22 mouse cellular contexts compared by ENCODE assay signal in genomic region chr7:24544506-24544905, GRCm38 (mm10). TPM values are rescaled to one million over a fixed set of nuclear protein-coding genes. Genes with fewer than 3 reads are reported as not detected.
DNase-seq lines count a peak whose midpoint lies in the region; ATAC-seq and TF ChIP-seq lines count a peak whose summit lies in the region.
"Had no signal": no experiment of that assay in that cellular context is flagged by ENCODE, and none has a peak within 500 bp of the region (broad histone marks: within the 10 kb centered on the region; RNA-seq: fewer than 3 reads in every experiment).

No protein-coding gene starts in this region.

- no peak overlapping the region for H3K4me3 ChIP-seq in gastrocnemius, adult 2 months
- no peak overlapping the region for H3K4me3 ChIP-seq in liver, postnatal 0 days (ENCODE audit: low read depth, low read length)
- no peak overlapping the region for H3K4me3 ChIP-seq in liver, embryonic 12.5 days
- H3K4me3 ChIP-seq in G1E (ENCODE audit: low read depth, low read length) = no peak overlapping the region
- H3K4me3 ChIP-seq: limb, embryonic 10.5 days; lung, embryonic 15.5 days; stomach, embryonic 15.5 days had no signal

- peaks cover 13% of the 10 kb centered on the region for H3K4me1 ChIP-seq in liver, postnatal 0 days (ENCODE audit: insufficient read depth)
- H3K4me1 ChIP-seq in liver, embryonic 12.5 days = peaks cover 20% of the 10 kb centered on the region
- H3K4me1 ChIP-seq in G1E (ENCODE audit: insufficient read depth, low read depth, low read length) = peaks cover 26% of the 10 kb centered on the region

- WGBS in liver, postnatal 0 days (ENCODE audit: insufficient replicate concordance) = 66% methylated on average over 2 of the region's 2 CpGs
- 63% methylated on average over 2 of the region's 2 CpGs for whole genome bisulfite sequencing in liver, embryonic 12.5 days (ENCODE audit: insufficient replicate concordance)

- no peak for ATAC-seq in liver, postnatal 0 days
- ATAC-seq in liver, embryonic 12.5 days = no peak
- ATAC-seq in G1E (ENCODE audit: extremely low read depth, insufficient number of reproducible peaks, low FRiP score, poor library complexity, severe bottlenecking) = no peak
- ATAC-seq: inflammation-experienced regulatory T-cells, adult 6 months had no signal

- TF ChIP-seq CTCF in gastrocnemius, adult 2 months (IDR thresholded peaks at IDR 0.05) = peak; percentile 30; the same call in 1 of the 2 replicates
- TF ChIP-seq CTCF in liver, postnatal 0 days (IDR thresholded peaks at IDR 0.05; ENCODE audit: low read depth) = peak; percentile 47
- TF ChIP-seq CTCF in G1E (IDR thresholded peaks at IDR 0.05; ENCODE audit: low read depth, low read length) = 0 out of 2 replicates have a peak, but pooled peaks have one; percentile 12

- no peak overlapping the region for H3K4me2 ChIP-seq in liver, postnatal 0 days (ENCODE audit: low read depth, low read length)
- no peak overlapping the region for H3K4me2 ChIP-seq in liver, embryonic 12.5 days
- H3K4me2 ChIP-seq: lung, embryonic 15.5 days; stomach, embryonic 15.5 days had no signal

- no peak for TF ChIP-seq EP300 in liver, postnatal 0 days (IDR thresholded peaks at IDR 0.05; ENCODE audit: low read depth)

- no peaks in the 10 kb centered on the region for H3K27me3 ChIP-seq in liver, postnatal 0 days (ENCODE audit: insufficient read depth, low read length)
- no peaks in the 10 kb centered on the region for H3K27me3 ChIP-seq in liver, embryonic 12.5 days (replicated peaks)
- peaks cover 18% of the 10 kb centered on the region for H3K27me3 ChIP-seq in G1E (ENCODE audit: insufficient read depth, low read length)
- H3K27me3 ChIP-seq: lung, embryonic 15.5 days; stomach, embryonic 15.5 days had no signal

- H3K36me3 ChIP-seq in liver, postnatal 0 days (replicated peaks; ENCODE audit: insufficient read depth, low read length) = 0 out of 2 replicates have a peak, but pooled peaks cover 2% of the 10 kb centered on the region
- peaks cover 14% of the 10 kb centered on the region for H3K36me3 ChIP-seq in liver, embryonic 12.5 days
- H3K36me3 ChIP-seq in G1E (replicated peaks) = peaks cover 19% of the 10 kb centered on the region

- H3K27ac ChIP-seq in gastrocnemius, adult 2 months = no peak overlapping the region
- no peak overlapping the region for H3K27ac ChIP-seq in liver, postnatal 0 days (ENCODE audit: low read depth)
- no peak overlapping the region for H3K27ac ChIP-seq in liver, embryonic 12.5 days
- H3K27ac ChIP-seq: limb, embryonic 10.5 days; lung, embryonic 15.5 days; stomach, embryonic 15.5 days had no signal

- 0 out of 2 replicates have a peak, but pooled peaks cover 3% of the 10 kb centered on the region for H3K9me3 ChIP-seq in liver, postnatal 0 days (ENCODE audit: low read length)
- H3K9me3 ChIP-seq in liver, embryonic 12.5 days (replicated peaks) = no peaks in the 10 kb centered on the region
- peaks cover 4% of the 10 kb centered on the region; the same call in 1 of the 2 replicates for H3K9me3 ChIP-seq in G1E (replicated peaks)
- H3K9me3 ChIP-seq: limb, embryonic 10.5 days; lung, embryonic 15.5 days; stomach, embryonic 15.5 days had no signal

- intact Hi-C loops in gastrocnemius, adult 2 months (cut with DNase I) = no loop called here

- no peak overlapping the region for H3K9ac ChIP-seq in liver, postnatal 0 days (replicated peaks)
- no peak overlapping the region for H3K9ac ChIP-seq in liver, embryonic 12.5 days
- H3K9ac ChIP-seq: lung, embryonic 15.5 days; stomach, embryonic 15.5 days had no signal

- no peak for DNase-seq in gastrocnemius, adult 2 months
- no peak for DNase-seq in gastrocnemius, adult 8-10 months (ENCODE audit: low spot score in 2 of 2)
- no peak for DNase-seq in liver, postnatal 0 days
- no peak for DNase-seq in G1E (ENCODE audit: low spot score)
- peak; percentile 43 for DNase-seq in retina, embryonic 14.5 days (ENCODE audit: low spot score)
- no peak for DNase-seq in urinary bladder, postnatal 10 days (ENCODE audit: low spot score)
- no peak for DNase-seq in kidney, postnatal 25 days
- DNase-seq: adrenal gland, postnatal 10 days; cerebellum, adult 11 months; heart, adult 18-20 months; heart, postnatal 10 days; kidney, postnatal 10 days; thymus, postnatal 4 days had no signal

RNA-seq across cellular contexts. Expression of gene Pinlyp, which starts 1.4 kb away (rescaled TPM):
- not detected for total RNA-seq in gastrocnemius, adult 2 months (2021)
- total RNA-seq in gastrocnemius, adult 8-10 months (2022) = not detected
- 0.13 TPM in 1 of 2 replicates, not detected in the other for polyA plus RNA-seq in liver, postnatal 0 days (2015; fragmentation: Nextera tagmentation; extraction: Ambion mirVana)
- polyA plus RNA-seq in liver, embryonic 12.5 days (2016; fragmentation: Nextera tagmentation; extraction: Ambion mirVana) = not detected in 2 replicates
- not detected in 2 replicates for total RNA-seq in G1E (2014; fragmentation: Nextera tagmentation)
- not detected in 2 replicates for total RNA-seq in G1E (2017)
- not detected in 2 replicates for polyA plus RNA-seq in G1E (2012)
- total RNA-seq: adrenal gland, postnatal 10 days; common myeloid progenitor, adult 5-6 weeks; heart, adult 18-20 months; heart, postnatal 10 days; layer of hippocampus, postnatal 14 days; megakaryocyte-erythroid progenitor cell, adult 5-6 weeks had no signal
- polyA plus RNA-seq: forebrain, embryonic 11.5 days; inflammation-experienced regulatory T-cells, adult 6 months; limb, embryonic 10.5 days had no signal

RNA-seq across cellular contexts. Expression of gene Xrcc1, which starts 1.6 kb away (rescaled TPM):
- total RNA-seq in gastrocnemius, adult 2 months (2021) = 10 to 100 TPM; 18.3 to 18.5 TPM
- total RNA-seq in gastrocnemius, adult 8-10 months (2022) = 10 to 100 TPM; 16.1 to 22.1 (median 17.3) TPM
- polyA plus RNA-seq in liver, postnatal 0 days (2015; fragmentation: Nextera tagmentation; extraction: Ambion mirVana) = 17.9 and 18.0 TPM in 2 replicates
- polyA plus RNA-seq in liver, embryonic 12.5 days (2016; fragmentation: Nextera tagmentation; extraction: Ambion mirVana) = 61.5 and 63.0 TPM in 2 replicates
- total RNA-seq in G1E (2014; fragmentation: Nextera tagmentation) (52.7 and 69.8 TPM in 2 replicates), G1E (2017) (79.2 and 85.9 TPM in 2 replicates)
- polyA plus RNA-seq in G1E (2012) = 211 and 326 TPM in 2 replicates

RNA-seq across cellular contexts. Expression of gene Irgq, which starts 14.0 kb away (rescaled TPM):
- 10 to 100 TPM; 11.5 to 16.1 TPM for total RNA-seq in gastrocnemius, adult 2 months (2021)
- total RNA-seq in gastrocnemius, adult 8-10 months (2022) = 10 to 100 TPM; 10.9 to 15.8 (median 12.7) TPM
- 1.3 and 1.6 TPM in 2 replicates for polyA plus RNA-seq in liver, postnatal 0 days (2015; fragmentation: Nextera tagmentation; extraction: Ambion mirVana)
- polyA plus RNA-seq in liver, embryonic 12.5 days (2016; fragmentation: Nextera tagmentation; extraction: Ambion mirVana) = 2.8 and 3.1 TPM in 2 replicates
- 5.5 and 6.2 TPM in 2 replicates for total RNA-seq in G1E (2014; fragmentation: Nextera tagmentation)
- total RNA-seq in G1E (2017) = 4.0 and 4.6 TPM in 2 replicates
- polyA plus RNA-seq in G1E (2012) = 3.6 and 3.9 TPM in 2 replicates

RNA-seq across cellular contexts. Expression of gene AC161166.1, which starts 32.3 kb away (rescaled TPM):
- total RNA-seq in gastrocnemius, adult 2 months (2021) = not detected
- not detected for total RNA-seq in gastrocnemius, adult 8-10 months (2022)
- polyA plus RNA-seq in liver, postnatal 0 days (2015; fragmentation: Nextera tagmentation; extraction: Ambion mirVana) = not detected in 2 replicates
- polyA plus RNA-seq in liver, embryonic 12.5 days (2016; fragmentation: Nextera tagmentation; extraction: Ambion mirVana) = 0.20 and 0.24 TPM in 2 replicates
- not detected in 2 replicates for total RNA-seq in G1E (2014; fragmentation: Nextera tagmentation)
- total RNA-seq in G1E (2017) = 0.22 TPM in 1 of 2 replicates, not detected in the other
- polyA plus RNA-seq in G1E (2012) = not detected in 2 replicates
- total RNA-seq: adrenal gland, postnatal 10 days; common myeloid progenitor, adult 5-6 weeks; heart, adult 18-20 months; heart, postnatal 10 days; layer of hippocampus, postnatal 14 days; megakaryocyte-erythroid progenitor cell, adult 5-6 weeks had no signal
- polyA plus RNA-seq: inflammation-experienced regulatory T-cells, adult 6 months had no signal

RNA-seq across cellular contexts. Expression of gene Zfp428, which starts 37.7 kb away (rescaled TPM):
- total RNA-seq in gastrocnemius, adult 2 months (2021) = 1 to 10 TPM; 3.5 to 6.5 TPM
- total RNA-seq in gastrocnemius, adult 8-10 months (2022) = 1 to 10 TPM; 2.5 to 5.2 (median 4.0) TPM
- polyA plus RNA-seq in liver, postnatal 0 days (2015; fragmentation: Nextera tagmentation; extraction: Ambion mirVana) = 3.3 and 4.1 TPM in 2 replicates
- polyA plus RNA-seq in liver, embryonic 12.5 days (2016; fragmentation: Nextera tagmentation; extraction: Ambion mirVana) = 12.4 and 14.2 TPM in 2 replicates
- total RNA-seq in G1E (2014; fragmentation: Nextera tagmentation) (1.7 and 2.6 TPM in 2 replicates), G1E (2017) (3.8 and 4.4 TPM in 2 replicates)
- polyA plus RNA-seq in G1E (2012) = 39.9 and 53.3 TPM in 2 replicates
